Mouse (Mus musculus) ES-E14 (cell line): ENCODE measurements at regions not wholly inside any gene's neighbourhood (a gene's known extent, or its start where the extent isn't known, plus 50 kb on each side); places are given as distances from the start of the nearest gene placed in this dataset.

Experiments
- CHD2 ChIP-seq: IDR thresholded peaks from 2 replicates; pipeline ENCODE4 v1.6.1; 2014; ENCODE audit warnings: mild to moderate bottlenecking, low read depth, low read length, inconsistent platforms
- HCFC1 ChIP-seq: IDR thresholded peaks from 2 replicates; pipeline ENCODE4 v1.6.1; 2012; ENCODE audit warnings: low read length, inconsistent platforms, borderline replicate concordance; ENCODE audit not compliant: insufficient read depth
- MAFK ChIP-seq: IDR thresholded peaks from 2 replicates; pipeline ENCODE4 v1.6.1; 2014; ENCODE audit warnings: mild to moderate bottlenecking, low read depth, low read length, inconsistent platforms; ENCODE audit not compliant: insufficient read depth
- ZC3H11A ChIP-seq: IDR thresholded peaks from 2 replicates; pipeline ENCODE4 v1.6.1; 2012; ENCODE audit warnings: low read depth, mild to moderate bottlenecking, inconsistent platforms, low read length, borderline replicate concordance
- ZNF384 ChIP-seq: IDR thresholded peaks from 2 replicates; pipeline ENCODE4 v1.6.1; 2012; ENCODE audit warnings: low read depth, low read length, inconsistent platforms

DNA sequence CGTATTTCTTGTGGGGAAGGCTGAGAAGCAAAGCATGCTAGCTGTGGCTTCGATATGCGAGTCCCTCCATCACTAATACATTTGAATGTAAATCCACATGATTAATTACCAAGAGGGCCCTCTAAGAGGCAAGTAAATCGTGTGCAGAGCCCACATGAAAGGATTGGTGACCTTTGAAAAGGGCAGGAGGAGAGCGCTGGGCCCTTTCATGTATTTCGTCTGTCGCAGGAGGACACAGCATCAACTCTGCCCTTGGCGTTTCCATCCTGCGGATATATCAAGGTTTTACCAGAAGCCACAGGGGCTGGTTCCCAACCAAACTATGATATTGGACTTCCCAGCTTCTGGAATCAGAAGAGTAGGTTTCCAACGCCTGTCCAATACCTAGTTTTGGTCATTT, 78.6 kb upstream of the Zfand5 start:
- TF ChIP-seq MAFK = no peak
- no peak for TF ChIP-seq CHD2
- no peak for TF ChIP-seq HCFC1
- no peak for TF ChIP-seq ZC3H11A
- TF ChIP-seq ZNF384 = no peak
